Comparison of ENCODE assay signal across 8 mouse cellular contexts in genomic region chr7:105787285-105788140, GRCm38 (mm10). TPM values are rescaled to one million over a fixed set of nuclear protein-coding genes. Genes with fewer than 3 reads are reported as not detected.
DNase-seq lines count a peak whose midpoint lies in the region; ATAC-seq and TF ChIP-seq lines count a peak whose summit lies in the region.

Dchs1 (minus strand) TSS chr7:105787654.

- intact Hi-C loops in left cerebral cortex, adult 2 months (cut with DNase I): loop anchor here (2.0 to 5.0 kb wide), 2 partner anchors 19 to 40 kb away; no protein-coding TSS in a partner anchor

- H3K9ac ChIP-seq in forebrain, embryonic 15.5 days (replicated peaks): peak within 1 kb of the TSS; percentile 100
- peak within 1 kb of the TSS; percentile 96 for H3K9ac ChIP-seq in intestine, embryonic 14.5 days (ENCODE audit: low read length)
- H3K9ac ChIP-seq in stomach, postnatal 0 days (ENCODE audit: low read length): peak within 1 kb of the TSS; percentile 87

- peaks cover 49% of the 10 kb centered on the region for H3K4me1 ChIP-seq in forebrain, embryonic 15.5 days
- peaks cover 30% of the 10 kb centered on the region for H3K4me1 ChIP-seq in intestine, embryonic 14.5 days (replicated peaks; ENCODE audit: control insufficient read depth, insufficient read depth, low read length)
- no peaks in the 10 kb centered on the region; the same call in 1 of the 2 replicates for H3K4me1 ChIP-seq in stomach, postnatal 0 days (replicated peaks; ENCODE audit: control insufficient read depth, insufficient read depth)

- H3K4me2 ChIP-seq in forebrain, embryonic 15.5 days (replicated peaks): peak within 1 kb of the TSS; percentile 73
- H3K4me2 ChIP-seq in intestine, embryonic 14.5 days (ENCODE audit: low read length): peak within 1 kb of the TSS; percentile 60
- peak within 1 kb of the TSS; percentile 68 for H3K4me2 ChIP-seq in stomach, postnatal 0 days (replicated peaks; ENCODE audit: low read depth)

- H3K4me3 ChIP-seq in left cerebral cortex, adult 2 months: peak within 1 kb of the TSS; percentile 57
- H3K4me3 ChIP-seq in forebrain, embryonic 15.5 days: peak within 1 kb of the TSS; percentile 99
- H3K4me3 ChIP-seq in intestine, embryonic 14.5 days (ENCODE audit: low read depth, low read length): peak within 1 kb of the TSS; percentile 76
- peak within 1 kb of the TSS; percentile 75 for H3K4me3 ChIP-seq in stomach, postnatal 0 days (ENCODE audit: low read depth, low read length)

- TF ChIP-seq EP300 in stomach, postnatal 0 days (optimal IDR thresholded peaks at IDR 0.05): no peak

- DNase-seq in left cerebral cortex, adult 2 months (ENCODE audit: extremely low spot score in 1 of 2, low spot score in 2 of 2): no peak
- no peak for DNase-seq in left cerebral cortex, adult 9 months (ENCODE audit: low spot score in 2 of 2)
- peak; percentile 81 for DNase-seq in brain, embryonic 14.5 days (ENCODE audit: low read depth)
- peak; percentile 78 for DNase-seq in intestine, embryonic 14.5 days (ENCODE audit: low spot score)
- DNase-seq in lung, postnatal 10 days: peak; percentile 43
- DNase-seq in stomach, postnatal 0 days (ENCODE audit: low spot score): peak; percentile 47

- peak within 1 kb of the TSS; percentile 15; the same call in 1 of the 2 replicates for H3K27ac ChIP-seq in left cerebral cortex, adult 2 months
- H3K27ac ChIP-seq in forebrain, embryonic 15.5 days (replicated peaks): peak within 1 kb of the TSS; percentile 98
- H3K27ac ChIP-seq in intestine, embryonic 14.5 days (ENCODE audit: low read depth): peak within 1 kb of the TSS; percentile 86
- peak within 1 kb of the TSS; percentile 90 for H3K27ac ChIP-seq in stomach, postnatal 0 days (replicated peaks)

- peak; percentile 79 for ATAC-seq in forebrain, embryonic 15.5 days (replicated peaks)
- ATAC-seq in intestine, embryonic 14.5 days (replicated peaks; ENCODE audit: low FRiP score, low TSS enrichment, low read depth): peak; percentile 80
- ATAC-seq in stomach, postnatal 0 days (ENCODE audit: low FRiP score, low TSS enrichment): peak; percentile 72
- no peak for ATAC-seq in cerebellum, adult (ENCODE audit: insufficient number of reproducible peaks, low FRiP score, low TSS enrichment)

- under 1% methylated on average over 72 of the region's 97 CpGs for WGBS in forebrain, embryonic 15.5 days
- WGBS in intestine, embryonic 14.5 days: under 1% methylated on average over 66 of the region's 97 CpGs
- WGBS in stomach, postnatal 0 days: under 1% methylated on average over 71 of the region's 97 CpGs

- no peaks in the 10 kb centered on the region for H3K9me3 ChIP-seq in forebrain, embryonic 15.5 days
- H3K9me3 ChIP-seq in intestine, embryonic 14.5 days (ENCODE audit: control insufficient read depth, low read length): no peaks in the 10 kb centered on the region
- no peaks in the 10 kb centered on the region for H3K9me3 ChIP-seq in stomach, postnatal 0 days (ENCODE audit: control insufficient read depth, low read length)

- no peaks in the 10 kb centered on the region for H3K27me3 ChIP-seq in forebrain, embryonic 15.5 days
- H3K27me3 ChIP-seq in intestine, embryonic 14.5 days (replicated peaks; ENCODE audit: control insufficient read depth, insufficient read depth, low read length): no peaks in the 10 kb centered on the region
- H3K27me3 ChIP-seq in stomach, postnatal 0 days (ENCODE audit: control insufficient read depth, insufficient read depth, low read length): 0 out of 2 replicates have a peak, but pooled peaks cover 3% of the 10 kb centered on the region

- peak; percentile 61 for TF ChIP-seq POLR2A in brain, embryonic 14.5 days (IDR thresholded peaks at IDR 0.05; ENCODE audit: borderline replicate concordance, extremely low read depth, insufficient read depth, insufficient read length, poor library complexity, severe bottlenecking)

- TF ChIP-seq CTCF in left cerebral cortex, adult 2 months (IDR thresholded peaks at IDR 0.05): no peak
- no peak for TF ChIP-seq CTCF in brain, embryonic 14.5 days (IDR thresholded peaks at IDR 0.05; ENCODE audit: borderline replicate concordance, extremely low read depth, insufficient read depth, insufficient read length)
- no peak; the same call in 1 of the 2 replicates for TF ChIP-seq CTCF in stomach, postnatal 0 days (IDR thresholded peaks at IDR 0.05; ENCODE audit: low read depth)

- peaks cover 20% of the 10 kb centered on the region for H3K36me3 ChIP-seq in forebrain, embryonic 15.5 days
- peaks cover 8% of the 10 kb centered on the region; the same call in 1 of the 2 replicates for H3K36me3 ChIP-seq in intestine, embryonic 14.5 days (ENCODE audit: control insufficient read depth, insufficient read depth, low read length)
- no peaks in the 10 kb centered on the region for H3K36me3 ChIP-seq in stomach, postnatal 0 days (ENCODE audit: control insufficient read depth, insufficient read depth, low read length)

RNA-seq across cellular contexts. Expression of gene Dchs1, which starts in this region (rescaled TPM):
- total RNA-seq in left cerebral cortex, adult 2 months (2021): 10 to 100 TPM; 10.1 to 10.9 TPM
- polyA plus RNA-seq in brain, embryonic 14.5 days (2012; rRNA removed): 68.6 and 87.4 TPM in 2 replicates
- polyA plus RNA-seq in forebrain, embryonic 15.5 days (2015; fragmentation: Nextera tagmentation; extraction: Ambion mirVana): 20.3 and 22.0 TPM in 2 replicates
- polyA plus RNA-seq in intestine, embryonic 14.5 days (2014; fragmentation: Nextera tagmentation; extraction: Ambion mirVana): 17.5 and 18.7 TPM in 2 replicates
- 2.5 and 2.8 TPM in 2 replicates for polyA plus RNA-seq in stomach, postnatal 0 days (2015; fragmentation: Nextera tagmentation; extraction: Ambion mirVana)

Comparison
In these comparisons a context has a peak if more than half of its experiments do, and no peak if none do; other contexts are left out.
1. DNase-seq: peak in brain, embryonic 14.5 days (single experiment), intestine, embryonic 14.5 days (single experiment), lung, postnatal 10 days (single experiment) and stomach, postnatal 0 days (single experiment); none in left cerebral cortex, adult 2 months (0 of 2) and left cerebral cortex, adult 9 months (0 of 2).
2. H3K27ac ChIP-seq: peak in every context shown above with its lines; median percentile 98 in forebrain, embryonic 15.5 days; 90 in stomach, postnatal 0 days; 86 in intestine, embryonic 14.5 days; 15 in left cerebral cortex, adult 2 months.
3. Peak in every context shown above with its lines, with median percentiles within 50 percentile points of each other: H3K4me3 ChIP-seq, H3K4me2 ChIP-seq and H3K9ac ChIP-seq.